Mouse (Mus musculus) kidney, embryonic 16.5 days (tissue): ENCODE measurements around the gene Emx2. TPM values are rescaled to one million over a fixed set of nuclear protein-coding genes. Genes with fewer than 3 reads are reported as not detected.

ENCODE experiments used
- ATAC-seq: fragments of 200-750 bp; cut with Nextera tagmentation; 2 replicates; pipeline ENCODE4 v1.8.0; 2017; ENCODE audit warnings: moderate TSS enrichment; ENCODE audit not compliant: low FRiP score, low TSS enrichment
- H3K27ac ChIP-seq: fragments of 300-500 bp; sonication (generic); 2 replicates; pipeline ENCODE4 v1.5.1; 2014; ENCODE audit warnings: low read length
- H3K27me3 ChIP-seq: fragments of 300-500 bp; sonication (generic); 2 replicates; pipeline ENCODE4 v1.6.1; 2014; ENCODE audit warnings: low read length, control low read depth, mixed read lengths; ENCODE audit not compliant: insufficient read depth
- H3K36me3 ChIP-seq: fragments of 300-500 bp; sonication (generic); 2 replicates; pipeline ENCODE4 v1.6.1; 2014; ENCODE audit warnings: low read length, control low read depth, mixed read lengths; ENCODE audit not compliant: insufficient read depth
- H3K4me1 ChIP-seq: fragments of 300-500 bp; sonication (generic); 2 replicates; pipeline ENCODE4 v1.6.1; 2014; ENCODE audit warnings: low read length, control low read depth, mixed read lengths; ENCODE audit not compliant: insufficient read depth
- H3K4me2 ChIP-seq: fragments of 300-500 bp; sonication (generic); replicated peaks from 2 replicates; pipeline ENCODE4 v1.6.1; 2014; ENCODE audit warnings: low read depth, low read length
- H3K4me3 ChIP-seq: fragments of 300-500 bp; sonication (generic); 2 replicates; pipeline ENCODE4 v1.5.1; 2014; ENCODE audit warnings: mild to moderate bottlenecking, low read length
- H3K9ac ChIP-seq: fragments of 300-500 bp; sonication (generic); replicated peaks from 2 replicates; pipeline ENCODE4 v1.6.1; 2014; ENCODE audit warnings: low read length
- H3K9me3 ChIP-seq: fragments of 300-500 bp; sonication (generic); 2 replicates; pipeline ENCODE4 v1.6.1; 2016; ENCODE audit warnings: low read length, control low read depth
- WGBS: fragments of 180-500 bp; shearing (Covaris S2); extraction: QIAGEN DNeasy Blood & Tissue Kit; methylation state at CpG from one replicate; pipeline ENCODE4 v1.1.7; 2014; 5-methylcytosine and 5-hydroxymethylcytosine counted together
- polyA plus RNA-seq: library from polyadenylated mRNA; unstranded; fragments of >200 nt; fragmentation: Nextera tagmentation; extraction: Ambion mirVana; gene quantifications from 2 replicates; pipeline ENCODE4 v1.2.1, GENCODE M21; 2015

Gene Emx2
- polyA plus RNA-seq, 1 experiment from 2014 or later = 29.7 TPM

- peak overlapping the region; percentile 51 for H3K4me2 ChIP-seq
- peak overlapping the region; percentile 29 for H3K4me3 ChIP-seq
- peaks cover 51% of the 10 kb centered on the region for H3K4me1 ChIP-seq
- no peaks in the 10 kb centered on the region for H3K9me3 ChIP-seq
- peaks cover 91% of the 10 kb centered on the region for H3K27me3 ChIP-seq
- H3K27ac ChIP-seq = peak overlapping the region; percentile 92
- WGBS = under 1% methylated on average over 23 of the region's 23 CpGs
- peak overlapping the region; percentile 61 for H3K9ac ChIP-seq
- no peaks in the 10 kb centered on the region for H3K36me3 ChIP-seq
- ATAC-seq = peak; percentile 62
Measured at GRCm38 (mm10) chr19:59467413-59468064, 9.4 kb downstream of the Emx2 start.

DNA sequence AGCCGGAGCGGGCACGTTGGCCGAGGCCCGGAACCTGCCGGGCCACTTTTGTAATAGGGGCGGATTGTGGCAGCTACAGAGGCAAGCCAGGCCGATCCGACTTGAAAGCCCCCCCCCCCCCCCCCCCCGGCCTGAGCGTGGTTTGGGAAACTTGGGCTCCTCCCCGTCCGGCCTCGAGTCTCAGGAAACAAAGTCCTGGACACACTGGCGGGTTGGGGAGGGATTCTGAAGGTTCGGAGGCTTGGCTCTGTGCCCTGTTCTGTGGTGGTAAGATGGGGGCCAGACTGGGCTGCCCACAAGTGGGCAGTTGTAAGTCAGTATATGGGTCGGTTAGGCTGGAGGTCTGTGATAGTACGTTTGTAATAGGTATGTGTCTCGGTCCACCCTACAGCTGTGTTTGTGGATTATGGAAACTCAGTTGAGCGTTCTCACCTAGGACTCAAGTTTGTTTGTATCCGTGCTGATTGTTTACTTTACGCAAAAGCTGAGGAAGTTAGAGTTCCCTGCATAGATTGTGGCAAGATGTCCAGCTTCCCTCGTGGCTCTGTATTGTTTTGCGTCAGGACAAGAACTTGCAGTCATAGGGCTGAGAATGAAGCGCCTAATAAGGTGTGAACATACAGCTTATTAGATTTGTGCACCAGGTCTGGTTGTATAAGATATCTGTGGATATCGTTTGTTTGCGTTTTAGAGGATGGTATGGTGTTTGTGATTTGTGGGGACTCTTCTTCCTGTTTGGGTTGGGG lies 10.1 kb downstream of the Emx2 start:
- H3K9me3 ChIP-seq = no peaks in the 10 kb centered on the region
- peaks cover 89% of the 10 kb centered on the region for H3K27me3 ChIP-seq
- ATAC-seq = peak; percentile 30
- peaks cover 51% of the 10 kb centered on the region for H3K4me1 ChIP-seq
- no peaks in the 10 kb centered on the region for H3K36me3 ChIP-seq
- 4% methylated on average over 27 of the region's 27 CpGs for WGBS
- H3K4me2 ChIP-seq = peak overlapping the region; percentile 51
- H3K9ac ChIP-seq = peak overlapping the region; percentile 57
- H3K27ac ChIP-seq = peak overlapping the region; percentile 92
- H3K4me3 ChIP-seq = peak overlapping the region; percentile 29

- no peaks in the 10 kb centered on the region for H3K9me3 ChIP-seq
- peak overlapping the region; percentile 29 for H3K4me3 ChIP-seq
- peak overlapping the region; percentile 57 for H3K9ac ChIP-seq
- ATAC-seq = peak; percentile 66
- H3K4me2 ChIP-seq = peak overlapping the region; percentile 51
- H3K4me1 ChIP-seq = peaks cover 51% of the 10 kb centered on the region
- H3K36me3 ChIP-seq = no peaks in the 10 kb centered on the region
- peaks cover 82% of the 10 kb centered on the region for H3K27me3 ChIP-seq
- WGBS = 1% methylated on average over 35 of the region's 35 CpGs
- H3K27ac ChIP-seq = peak overlapping the region; percentile 92
Measured at GRCm38 (mm10) chr19:59469035-59469949, 11.1 kb downstream of the Emx2 start.

DNA sequence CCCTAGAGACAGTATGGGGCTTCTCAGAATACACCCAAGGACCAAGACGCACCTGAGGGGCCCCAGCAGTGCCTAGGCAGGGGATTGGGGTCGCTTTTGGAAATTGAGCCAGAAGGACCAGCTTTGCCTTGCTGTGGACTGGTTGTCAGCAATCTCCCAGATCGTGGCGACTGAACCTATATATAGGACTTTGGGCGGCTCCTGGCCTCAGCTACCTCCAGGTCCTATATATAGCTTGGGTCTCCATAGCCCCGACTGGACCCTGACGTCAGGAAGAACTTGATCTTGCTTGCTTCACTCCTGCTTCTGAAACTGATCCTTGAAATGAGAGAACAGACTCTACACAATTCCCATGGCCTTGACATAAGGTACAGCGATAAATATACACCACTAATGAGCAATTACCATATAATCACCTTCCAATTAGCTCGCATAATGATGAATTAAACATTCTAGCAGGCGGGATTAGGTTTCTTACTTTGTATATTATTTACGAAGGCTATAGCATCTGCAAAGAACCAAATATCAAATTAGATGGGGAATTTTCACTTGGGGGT lies 12.0 kb downstream of the Emx2 start:
- Histone ChIP-seq H3K36me3 (no peaks in the 10 kb centered on the region), H3K27me3 (peaks cover 73% of the 10 kb centered on the region), H3K4me3 (0 out of 2 replicates have a peak overlapping the region, but pooled peaks have one; percentile 29), H3K9me3 (no peaks in the 10 kb centered on the region), H3K4me2 (peak overlapping the region; percentile 51; the same call in 1 of the 2 replicates), H3K27ac (peak overlapping the region; percentile 92; the same call in 1 of the 2 replicates), H3K4me1 (peaks cover 51% of the 10 kb centered on the region), H3K9ac (peak overlapping the region; percentile 57; the same call in 1 of the 2 replicates)
- WGBS = 13% methylated on average over 11 of the region's 11 CpGs
- ATAC-seq = no peak

- peak overlapping the region; percentile 45 for H3K9ac ChIP-seq
- peaks cover 65% of the 10 kb centered on the region for H3K27me3 ChIP-seq
- peaks cover 51% of the 10 kb centered on the region for H3K4me1 ChIP-seq
- H3K4me3 ChIP-seq = peak overlapping the region; percentile 22
- peak overlapping the region; percentile 29 for H3K4me2 ChIP-seq
- H3K9me3 ChIP-seq = no peaks in the 10 kb centered on the region
- H3K27ac ChIP-seq = 0 out of 2 replicates have a peak overlapping the region, but pooled peaks have one; percentile 36
- ATAC-seq = no peak
- WGBS = 4% methylated on average over 13 of the region's 13 CpGs
- H3K36me3 ChIP-seq = no peaks in the 10 kb centered on the region
Measured at GRCm38 (mm10) chr19:59470913-59471312, 12.7 kb downstream of the Emx2 start.

GRCm38 (mm10) chr19:59472844-59473243 lies 14.7 kb downstream of the Emx2 start:
- no peak overlapping the region for H3K9ac ChIP-seq
- peaks cover 52% of the 10 kb centered on the region for H3K27me3 ChIP-seq
- H3K9me3 ChIP-seq = no peaks in the 10 kb centered on the region
- ATAC-seq = no peak
- H3K36me3 ChIP-seq = no peaks in the 10 kb centered on the region
- WGBS = 91% methylated on average over 2 of the region's 2 CpGs
- no peak overlapping the region for H3K4me2 ChIP-seq
- H3K4me1 ChIP-seq = peaks cover 41% of the 10 kb centered on the region
- H3K27ac ChIP-seq = no peak overlapping the region
- H3K4me3 ChIP-seq = no peak overlapping the region

DNA sequence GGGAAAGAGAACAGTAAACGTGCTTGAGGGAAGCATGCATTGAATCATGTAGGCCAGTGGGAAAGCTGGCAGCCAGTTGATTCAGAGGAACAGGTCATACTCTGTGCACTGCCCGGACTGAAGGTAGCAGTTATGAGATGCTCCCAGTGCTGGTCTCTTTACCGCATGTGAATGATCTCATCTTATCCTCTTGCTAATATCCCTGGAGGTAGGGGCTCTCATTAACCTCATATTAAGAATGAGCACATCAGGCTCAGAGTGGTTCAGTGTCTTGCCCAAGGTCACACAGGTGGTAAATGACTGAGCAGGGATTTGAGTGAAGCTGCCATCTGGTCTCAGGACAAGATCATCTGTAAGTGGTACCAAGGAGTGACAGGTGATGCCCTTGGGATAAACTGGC lies 21.7 kb downstream of the Emx2 start:
- Histone ChIP-seq H3K27me3 (no peaks in the 10 kb centered on the region), H3K27ac (no peak overlapping the region), H3K4me2 (no peak overlapping the region), H3K9me3 (no peaks in the 10 kb centered on the region), H3K36me3 (no peaks in the 10 kb centered on the region), H3K4me1 (no peaks in the 10 kb centered on the region), H3K9ac (no peak overlapping the region), H3K4me3 (no peak overlapping the region)
- 85% methylated on average over 3 of the region's 3 CpGs for WGBS
- ATAC-seq = no peak

GRCm38 (mm10) chr19:59480563-59480962 lies 22.4 kb downstream of the Emx2 start:
- no peak for ATAC-seq
- Histone ChIP-seq H3K27me3 (no peaks in the 10 kb centered on the region), H3K27ac (no peak overlapping the region)

GRCm38 (mm10) chr19:59492258-59492657 lies 34.1 kb downstream of the Emx2 start:
- H3K9me3 ChIP-seq = no peaks in the 10 kb centered on the region
- H3K9ac ChIP-seq = no peak overlapping the region
- no peak overlapping the region for H3K27ac ChIP-seq
- 0 out of 2 replicates have a peak, but pooled peaks cover 3% of the 10 kb centered on the region for H3K4me1 ChIP-seq
- no peaks in the 10 kb centered on the region for H3K36me3 ChIP-seq
- WGBS = 82% methylated on average over 1 of the region's 1 CpGs
- no peaks in the 10 kb centered on the region for H3K27me3 ChIP-seq
- no peak overlapping the region for H3K4me3 ChIP-seq
- ATAC-seq = no peak
- no peak overlapping the region for H3K4me2 ChIP-seq

More at GRCm38 (mm10) chr19:59480563-59480962, 22.4 kb downstream of the Emx2 start:
- no peak overlapping the region for H3K4me3 ChIP-seq
- no peaks in the 10 kb centered on the region for H3K9me3 ChIP-seq
- H3K4me2 ChIP-seq = no peak overlapping the region
- no peaks in the 10 kb centered on the region for H3K4me1 ChIP-seq
- 87% methylated on average over 3 of the region's 3 CpGs for WGBS
- no peaks in the 10 kb centered on the region for H3K36me3 ChIP-seq
- H3K9ac ChIP-seq = no peak overlapping the region
